Mouse (Mus musculus) testis, adult 2 months (tissue): Measurements from ENCODE around the gene 9930022D16Rik. TPM values are rescaled to one million over a fixed set of nuclear protein-coding genes. Genes with fewer than 3 reads are reported as not detected.
A peak's percentile ranks its signal among the peaks of the same experiment; 100 is the strongest.

Experiments used
- H3K27ac ChIP-seq: fragments of 200-500 bp; 2 replicates; pipeline ENCODE4 v1.5.1; 2012; ENCODE audit warnings: low read depth, low read length; ENCODE audit not compliant: control insufficient read depth, insufficient read depth
- H3K27me3 ChIP-seq: fragments of 200-500 bp; 2 replicates; pipeline ENCODE4 v1.6.1; 2012; ENCODE audit warnings: mild to moderate bottlenecking, low read length, moderate library complexity; ENCODE audit not compliant: control insufficient read depth, insufficient read depth
- H3K36me3 ChIP-seq: fragments of 200-500 bp; 2 replicates; pipeline ENCODE4 v1.6.1; 2012; ENCODE audit warnings: mild to moderate bottlenecking, low read length; ENCODE audit not compliant: control insufficient read depth, insufficient read depth
- H3K4me1 ChIP-seq: fragments of 200-500 bp; 2 replicates; pipeline ENCODE4 v1.6.1; 2012; ENCODE audit warnings: low read length; ENCODE audit not compliant: control insufficient read depth, insufficient read depth
- H3K4me3 ChIP-seq: fragments of 200-500 bp; 2 replicates; pipeline ENCODE4 v1.5.1; 2012; ENCODE audit warnings: low read depth, mild to moderate bottlenecking, low read length, moderate library complexity, mixed read lengths; ENCODE audit not compliant: control insufficient read depth
- CTCF ChIP-seq: fragments of 200-500 bp; IDR thresholded peaks from 2 replicates; pipeline ENCODE4 v1.5.1; 2012; ENCODE audit warnings: low read depth, mild to moderate bottlenecking, inconsistent platforms, low read length, moderate library complexity; ENCODE audit not compliant: control insufficient read depth, insufficient read depth, insufficient replicate concordance
- POLR2A ChIP-seq: fragments of 200-500 bp; IDR thresholded peaks from 2 replicates; pipeline ENCODE4 v1.6.1; 2012; ENCODE audit warnings: low read depth, mild to moderate bottlenecking, inconsistent platforms, low read length, moderate library complexity; ENCODE audit not compliant: control insufficient read depth
- polyA plus RNA-seq: library from polyadenylated mRNA; depleted of rRNA; stranded (reverse); fragments of >200 nt; gene quantifications from 2 replicates; pipeline ENCODE4 v1.2.3, GENCODE M21; 2012

9930022D16Rik gene
- polyA plus RNA-seq, 1 experiment: not detected

DNA sequence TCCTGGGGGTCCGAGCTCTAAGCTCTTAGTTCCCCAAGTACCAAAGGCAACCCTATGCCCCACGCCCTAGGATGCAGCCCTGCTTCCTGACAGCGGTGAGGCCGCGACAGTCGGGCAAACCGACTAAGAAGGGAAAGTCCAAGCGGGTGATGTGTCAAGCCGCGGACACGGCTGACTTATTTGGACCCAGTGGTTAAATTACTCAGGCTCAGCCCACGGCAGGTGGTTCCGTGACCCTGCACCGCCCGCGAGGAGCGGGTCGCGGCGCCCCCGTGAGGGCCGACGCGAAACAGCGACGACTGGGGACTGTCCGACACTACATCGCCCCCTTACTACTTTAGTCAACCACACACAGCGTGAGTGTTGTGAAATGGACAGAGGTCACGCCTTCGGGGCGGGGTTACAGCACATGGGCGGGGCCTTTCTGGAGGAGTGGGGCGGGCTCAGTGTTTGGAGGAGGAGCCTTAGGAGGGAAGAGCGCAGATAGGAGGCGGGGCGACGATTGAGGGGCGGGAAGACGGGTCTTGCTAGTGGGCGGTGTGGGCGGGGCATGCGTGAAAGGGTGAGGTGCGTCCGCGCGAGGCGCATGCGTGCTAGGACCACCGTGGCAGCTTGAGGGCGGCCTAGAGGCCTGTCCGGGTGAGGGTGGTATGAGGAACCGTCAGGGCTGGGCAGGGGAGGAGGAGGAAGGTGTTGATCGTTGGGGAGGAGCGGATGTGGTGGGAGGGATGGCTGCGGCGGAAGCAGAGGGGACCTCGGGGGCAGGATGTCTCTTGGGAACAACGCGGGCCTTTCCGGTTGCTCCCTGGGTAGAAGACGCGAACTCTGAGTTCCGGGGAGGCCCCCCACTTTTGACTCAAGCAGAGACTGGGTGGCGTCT, 11.9 kb downstream of the 9930022D16Rik start, which contains the start of gene Amz2:
Amz2 (plus strand) TSS at position 555 of the 880 bp plus-strand sequence.
- Histone ChIP-seq H3K27me3 (no peaks in the 10 kb centered on the region), H3K27ac (peak within 1 kb of the TSS; percentile 84), H3K36me3 (peaks cover under 1% of the 10 kb centered on the region), H3K4me1 (peaks cover 3% of the 10 kb centered on the region; the same call in 1 of the 2 replicates), H3K4me3 (peak within 1 kb of the TSS; percentile 97)
- TF ChIP-seq POLR2A (peak; percentile 99), CTCF (peak; percentile 58; the same call in 1 of the 2 replicates)

- Histone ChIP-seq H3K36me3 (peaks cover 2% of the 10 kb centered on the region), H3K4me3 (peak overlapping the region; percentile 97), H3K4me1 (peaks cover 3% of the 10 kb centered on the region; the same call in 1 of the 2 replicates), H3K27me3 (no peaks in the 10 kb centered on the region), H3K27ac (peak overlapping the region; percentile 84)
- TF ChIP-seq POLR2A: no peak
- TF ChIP-seq CTCF: no peak
Observed at GRCm38 (mm10) chr11:109426272-109426586, 12.5 kb downstream of the 9930022D16Rik start.

DNA sequence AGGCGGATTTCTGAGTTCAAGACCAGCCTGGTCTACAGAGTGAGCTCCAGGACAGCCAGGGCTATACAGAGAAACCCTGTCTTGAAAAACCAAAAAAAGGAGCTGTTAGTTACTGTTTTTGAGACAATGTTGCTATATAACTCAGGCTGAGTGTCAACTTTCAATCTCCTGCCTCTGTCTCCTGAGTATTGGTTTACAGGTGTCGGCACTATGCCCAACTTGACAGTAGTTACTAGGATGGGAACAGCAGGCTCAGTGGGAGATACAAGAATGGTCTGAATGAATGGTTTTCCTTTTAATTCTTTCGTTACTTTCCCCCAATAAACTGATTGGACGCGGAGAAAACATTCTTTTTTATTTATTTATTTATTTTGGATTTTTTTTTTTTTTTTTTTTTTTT, 13.6 kb downstream of the 9930022D16Rik start:
- no peak overlapping the region for H3K4me3 ChIP-seq
- H3K27ac ChIP-seq: no peak overlapping the region
- H3K27me3 ChIP-seq: no peaks in the 10 kb centered on the region
- H3K36me3 ChIP-seq: peaks cover 2% of the 10 kb centered on the region
- peaks cover 3% of the 10 kb centered on the region; the same call in 1 of the 2 replicates for H3K4me1 ChIP-seq
- TF ChIP-seq CTCF (no peak), POLR2A (no peak)

DNA sequence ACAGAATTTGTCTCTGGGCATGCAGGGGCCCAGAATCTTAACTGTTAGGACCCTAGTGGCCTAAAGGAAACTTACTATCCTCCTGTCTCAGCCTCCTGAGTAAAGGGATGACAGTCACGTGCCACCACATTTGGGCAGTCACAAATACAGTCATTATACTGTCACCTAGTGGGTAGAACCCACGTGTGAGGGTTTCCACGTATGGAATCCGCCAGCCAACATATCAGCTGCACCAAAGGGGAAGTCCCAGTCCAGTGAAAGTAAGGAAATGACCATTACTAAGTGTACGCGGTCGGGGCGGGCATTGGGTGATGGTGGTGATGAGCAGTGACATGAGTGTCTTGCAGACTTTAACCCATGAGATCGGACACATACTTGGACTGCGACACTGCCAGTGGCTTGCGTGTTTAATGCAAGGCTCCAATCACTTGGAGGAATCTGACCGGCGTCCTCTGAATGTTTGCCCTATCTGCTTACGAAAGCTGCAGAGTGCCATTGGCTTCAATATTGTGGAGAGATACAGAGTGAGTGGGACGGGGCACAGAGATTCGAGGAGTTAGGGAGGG, 20.6 kb downstream of the 9930022D16Rik start:
- peaks cover 1% of the 10 kb centered on the region; the same call in 1 of the 2 replicates for H3K4me1 ChIP-seq
- no peak overlapping the region for H3K27ac ChIP-seq
- TF ChIP-seq POLR2A: no peak
- TF ChIP-seq CTCF: no peak
- no peaks in the 10 kb centered on the region for H3K27me3 ChIP-seq
- no peak overlapping the region for H3K4me3 ChIP-seq
- peaks cover 2% of the 10 kb centered on the region for H3K36me3 ChIP-seq

GRCm38 (mm10) chr11:109436889-109437288, 23.2 kb downstream of the 9930022D16Rik start:
- TF ChIP-seq POLR2A: no peak
- no peak for TF ChIP-seq CTCF
- Histone ChIP-seq H3K27ac (no peak overlapping the region), H3K36me3 (no peaks in the 10 kb centered on the region; the same call in none of the 2 replicates), H3K4me3 (no peak overlapping the region), H3K27me3 (no peaks in the 10 kb centered on the region), H3K4me1 (peaks cover 7% of the 10 kb centered on the region)

DNA sequence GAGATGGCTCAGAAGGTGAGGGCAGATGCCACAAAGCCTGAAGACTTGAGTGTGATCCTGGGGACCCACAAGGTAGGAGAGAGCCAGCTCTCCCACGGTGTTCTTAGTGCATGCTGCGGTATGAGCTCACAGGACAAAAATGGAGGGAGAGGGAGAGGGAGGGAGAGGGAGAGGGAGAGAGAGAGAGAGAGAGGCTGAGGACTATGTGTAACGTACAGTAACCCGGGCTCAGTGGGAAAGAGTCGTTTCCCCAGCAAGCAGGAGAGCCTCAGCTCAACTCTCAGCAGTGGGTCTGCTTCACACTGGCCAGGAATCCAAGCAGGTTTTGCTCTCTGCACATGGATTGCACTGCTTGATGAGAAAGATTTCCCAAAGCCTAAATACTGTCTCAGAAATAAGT, 25.5 kb downstream of the 9930022D16Rik start:
- Histone ChIP-seq H3K4me1 (peaks cover 7% of the 10 kb centered on the region), H3K36me3 (no peaks in the 10 kb centered on the region; the same call in none of the 2 replicates), H3K27ac (no peak overlapping the region), H3K4me3 (no peak overlapping the region), H3K27me3 (no peaks in the 10 kb centered on the region)
- TF ChIP-seq POLR2A: no peak

DNA sequence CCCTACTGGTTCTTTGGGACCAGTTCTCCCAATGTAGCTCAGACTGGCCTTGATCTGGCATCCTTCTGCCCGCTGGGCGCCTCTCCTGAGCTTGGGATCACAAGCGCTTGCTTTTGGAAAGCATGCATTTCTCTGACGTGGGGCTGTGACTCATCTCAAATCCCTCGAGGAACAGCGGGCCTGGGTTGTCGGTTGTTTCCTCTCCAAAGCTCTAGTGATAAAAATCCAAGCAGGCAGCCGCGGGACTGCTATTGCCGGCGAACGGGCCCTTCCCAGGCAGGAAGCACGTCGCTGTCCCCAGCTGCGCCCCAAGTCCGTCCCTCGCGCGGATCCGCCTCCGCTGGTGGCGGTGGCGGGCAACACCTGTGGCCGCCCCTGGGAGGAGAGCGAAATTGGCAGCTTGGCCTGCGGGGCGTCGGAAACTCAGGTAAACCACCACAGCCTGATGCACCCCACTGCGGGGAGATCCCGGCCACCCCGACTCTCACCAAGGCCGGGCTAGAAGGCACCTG, 26.2 kb downstream of the 9930022D16Rik start:
- Histone ChIP-seq H3K4me3 (peak overlapping the region; percentile 70), H3K36me3 (no peaks in the 10 kb centered on the region; the same call in 1 of the 2 replicates), H3K27me3 (no peaks in the 10 kb centered on the region), H3K4me1 (peaks cover 7% of the 10 kb centered on the region), H3K27ac (no peak overlapping the region; the same call in 1 of the 2 replicates)
- TF ChIP-seq CTCF (no peak), POLR2A (no peak; the same call in 1 of the 2 replicates)
